23 mouse cellular contexts compared by ENCODE assay signal in the genomic region with DNA sequence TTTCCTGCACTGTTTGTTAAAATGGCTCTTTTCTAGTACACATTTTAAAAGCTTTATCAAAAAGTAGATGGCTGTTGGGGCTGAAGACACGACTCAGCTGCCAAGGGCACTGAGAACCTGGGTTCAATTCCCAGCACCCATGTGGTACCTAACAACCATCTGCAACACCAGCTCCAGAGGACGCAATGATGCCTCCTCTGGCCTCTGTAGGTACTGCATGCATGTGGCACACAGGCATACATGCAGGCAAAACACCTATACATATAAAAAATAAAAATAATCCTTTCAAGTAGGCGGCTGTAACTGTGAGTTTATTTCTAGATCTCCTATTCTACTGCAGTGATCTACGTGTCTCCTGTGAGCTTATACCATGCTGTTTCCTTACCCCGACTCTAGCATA.
DNase-seq lines count a peak whose midpoint lies in the region; ATAC-seq and TF ChIP-seq lines count a peak whose summit lies in the region.
"Had no signal": no experiment of that assay in that cellular context is flagged by ENCODE, and none has a peak within 500 bp of the region (broad histone marks: within the 10 kb centered on the region; RNA-seq: fewer than 3 reads in every experiment).

No protein-coding gene starts in this region.

- TF ChIP-seq CTCF in E14TG2a.4 (conservative IDR thresholded peaks at IDR 0.05; ENCODE audit: low read length), result peak; percentile 56
- TF ChIP-seq CTCF in brain, embryonic 14.5 days (IDR thresholded peaks at IDR 0.05; ENCODE audit: borderline replicate concordance, extremely low read depth, insufficient read depth, insufficient read length), result peak; percentile 22; the same call in 1 of the 2 replicates

- no peak overlapping the region for H3K9ac ChIP-seq in limb, embryonic 11.5 days (ENCODE audit: low read length)
- H3K9ac ChIP-seq: embryonic facial prominence, embryonic 15.5 days; heart, embryonic 12.5 days; hindbrain, embryonic 14.5 days had no signal

- no peak overlapping the region for H3K4me3 ChIP-seq in limb, embryonic 11.5 days (ENCODE audit: low read depth, low read length)
- no peak overlapping the region for H3K4me3 ChIP-seq in limb, embryonic 10.5 days
- no peak overlapping the region for H3K4me3 ChIP-seq in E14TG2a.4 (replicated peaks; ENCODE audit: low read length)
- H3K4me3 ChIP-seq: embryonic facial prominence, embryonic 15.5 days; heart, embryonic 12.5 days; myocyte had no signal

- no peak for TF ChIP-seq POLR2A in brain, embryonic 14.5 days (IDR thresholded peaks at IDR 0.05; ENCODE audit: borderline replicate concordance, extremely low read depth, insufficient read depth, insufficient read length, poor library complexity, severe bottlenecking)

- no peak overlapping the region for H3K27ac ChIP-seq in limb, embryonic 11.5 days (replicated peaks; ENCODE audit: low read depth, low read length)
- no peak overlapping the region for H3K27ac ChIP-seq in limb, embryonic 10.5 days
- H3K27ac ChIP-seq: embryonic facial prominence, embryonic 15.5 days; hindbrain, embryonic 14.5 days had no signal

- no peaks in the 10 kb centered on the region for H3K9me3 ChIP-seq in limb, embryonic 11.5 days (ENCODE audit: control insufficient read depth, low read length)
- H3K9me3 ChIP-seq in limb, embryonic 10.5 days (replicated peaks), result no peaks in the 10 kb centered on the region
- no peaks in the 10 kb centered on the region for H3K9me3 ChIP-seq in E14TG2a.4 (ENCODE audit: low read length)
- H3K9me3 ChIP-seq: embryonic facial prominence, embryonic 15.5 days; heart, embryonic 12.5 days had no signal

- WGBS in limb, embryonic 11.5 days, result 86% methylated on average over 5 of the region's 5 CpGs
- WGBS in limb, embryonic 10.5 days, result 91% methylated on average over 5 of the region's 5 CpGs

- H3K4me2 ChIP-seq in limb, embryonic 11.5 days (ENCODE audit: low read depth, severe bottlenecking), result no peak overlapping the region
- H3K4me2 ChIP-seq: embryonic facial prominence, embryonic 15.5 days; heart, embryonic 12.5 days; hindbrain, embryonic 14.5 days; liver, embryonic 11.5 days had no signal

- H3K27me3 ChIP-seq in limb, embryonic 11.5 days (ENCODE audit: control insufficient read depth, insufficient read depth, low read length), result no peaks in the 10 kb centered on the region
- no peaks in the 10 kb centered on the region for H3K27me3 ChIP-seq in limb, embryonic 10.5 days (ENCODE audit: low read depth, poor library complexity, severe bottlenecking)
- no peaks in the 10 kb centered on the region for H3K27me3 ChIP-seq in E14TG2a.4 (ENCODE audit: insufficient read depth, low read length)
- H3K27me3 ChIP-seq: embryonic facial prominence, embryonic 15.5 days; heart, embryonic 12.5 days had no signal

- no peak for ATAC-seq in limb, embryonic 11.5 days (ENCODE audit: insufficient number of reproducible peaks, low FRiP score, low TSS enrichment, low read depth)
- ATAC-seq: Patski had no signal

- peak; percentile 27 for DNase-seq in limb, embryonic 11.5 days (ENCODE audit: low spot score)
- no peak for DNase-seq in limb, embryonic 10.5 days (ENCODE audit: low spot score)
- peak; percentile 16 for DNase-seq in 3T3-L1 (ENCODE audit: low read depth, low spot score)
- no peak for DNase-seq in brain, embryonic 14.5 days (ENCODE audit: low read depth)
- DNase-seq in right cerebral cortex, postnatal 25 days, result no peak
- no peak for DNase-seq in left cerebral cortex, adult 9 months (ENCODE audit: low spot score in 2 of 2)
- DNase-seq: adrenal gland, postnatal 25 days; cerebellum, adult 11-12 months; cerebellum, postnatal 25 days; embryo, embryonic 11 days; heart, postnatal 14 days; kidney, adult 11 months; kidney, postnatal 10 days; left cerebral cortex, postnatal 4 days; midbrain, embryonic 14.5 days; thymus, postnatal 25 days had no signal

- H3K36me3 ChIP-seq in limb, embryonic 11.5 days (ENCODE audit: control insufficient read depth, insufficient read depth, low read length), result no peaks in the 10 kb centered on the region
- no peaks in the 10 kb centered on the region for H3K36me3 ChIP-seq in limb, embryonic 10.5 days
- H3K36me3 ChIP-seq in E14TG2a.4 (ENCODE audit: insufficient read depth, low read length), result no peaks in the 10 kb centered on the region
- H3K36me3 ChIP-seq: embryonic facial prominence, embryonic 15.5 days; heart, embryonic 12.5 days had no signal

- H3K4me1 ChIP-seq in limb, embryonic 11.5 days (ENCODE audit: control insufficient read depth, insufficient read depth, low read length), result no peaks in the 10 kb centered on the region
- no peaks in the 10 kb centered on the region for H3K4me1 ChIP-seq in limb, embryonic 10.5 days
- H3K4me1 ChIP-seq in E14TG2a.4 (replicated peaks; ENCODE audit: low read depth, low read length), result no peaks in the 10 kb centered on the region
- H3K4me1 ChIP-seq: embryonic facial prominence, embryonic 15.5 days; heart, embryonic 12.5 days had no signal

Comparison
In these comparisons a context has a peak if more than half of its experiments do, and no peak if none do; other contexts are left out.
1. DNase-seq: peak in limb, embryonic 11.5 days (single experiment) and 3T3-L1 (single experiment); none in limb, embryonic 10.5 days (single experiment), brain, embryonic 14.5 days (single experiment), right cerebral cortex, postnatal 25 days (single experiment) and left cerebral cortex, adult 9 months (0 of 2).